In the genomic region with DNA sequence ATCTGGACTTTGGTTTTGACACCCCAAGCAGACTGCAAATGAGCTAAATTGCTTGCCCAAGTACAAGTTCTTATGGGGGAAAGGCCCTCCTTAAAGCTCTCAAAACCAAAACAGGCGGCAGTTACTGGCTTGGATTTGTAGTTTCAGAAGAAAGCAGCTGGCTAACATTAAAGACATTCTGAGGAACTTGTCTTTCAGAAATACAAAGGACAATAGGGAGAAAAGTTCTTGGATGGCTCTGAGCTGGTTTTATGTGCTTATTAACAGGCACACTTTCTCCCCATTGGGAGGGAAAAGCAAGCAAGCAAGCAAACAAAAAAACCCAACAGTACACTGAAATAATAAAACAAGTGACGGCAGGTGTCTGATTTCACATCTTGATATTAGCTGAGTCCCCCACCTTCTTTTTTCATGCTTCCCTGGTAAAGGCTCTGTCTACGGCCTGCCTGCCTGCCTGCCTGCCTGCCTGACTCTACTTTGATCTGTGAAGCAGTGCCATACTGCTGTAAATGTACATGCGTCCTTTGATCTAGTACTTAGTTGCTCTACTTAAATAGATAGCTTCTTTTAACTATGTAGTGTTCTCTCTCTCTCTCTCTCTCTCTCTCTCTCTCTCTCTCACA, we compare ENCODE assay signal across 13 mouse cellular contexts. TPM values are rescaled to one million over a fixed set of nuclear protein-coding genes. Genes with fewer than 3 reads are reported as not detected.
DNase-seq lines count a peak whose midpoint lies in the region; ATAC-seq lines count a peak whose summit lies in the region.
"Had no signal": no experiment of that assay in that cellular context is flagged by ENCODE, and none has a peak within 500 bp of the region (broad histone marks: within the 10 kb centered on the region; RNA-seq: fewer than 3 reads in every experiment).

No protein-coding gene starts in this region.

- no peak overlapping the region for H3K9ac ChIP-seq in forebrain, embryonic 16.5 days (replicated peaks; ENCODE audit: low read depth, low read length)
- no peak overlapping the region for H3K9ac ChIP-seq in midbrain, embryonic 14.5 days (replicated peaks; ENCODE audit: low read length)
- H3K9ac ChIP-seq in intestine, embryonic 15.5 days: no peak overlapping the region
- H3K9ac ChIP-seq in liver, embryonic 12.5 days: no peak overlapping the region
- H3K9ac ChIP-seq: hindbrain, embryonic 15.5 days had no signal

- intact Hi-C loops in left cerebral cortex, postnatal 14 days (cut with DNase I): no loop called here

- H3K4me3 ChIP-seq in forebrain, embryonic 16.5 days (replicated peaks; ENCODE audit: low read length): no peak overlapping the region
- no peak overlapping the region for H3K4me3 ChIP-seq in midbrain, embryonic 14.5 days (replicated peaks; ENCODE audit: low read depth, low read length)
- no peak overlapping the region for H3K4me3 ChIP-seq in intestine, embryonic 15.5 days (replicated peaks)
- H3K4me3 ChIP-seq in liver, embryonic 12.5 days: no peak overlapping the region
- H3K4me3 ChIP-seq: hindbrain, embryonic 15.5 days had no signal

- H3K27ac ChIP-seq in forebrain, embryonic 16.5 days (ENCODE audit: low read length): peak overlapping the region; percentile 37; the same call in 1 of the 2 replicates
- no peak overlapping the region for H3K27ac ChIP-seq in midbrain, embryonic 14.5 days (replicated peaks; ENCODE audit: low read depth, low read length)
- no peak overlapping the region for H3K27ac ChIP-seq in intestine, embryonic 15.5 days
- no peak overlapping the region for H3K27ac ChIP-seq in liver, embryonic 12.5 days
- H3K27ac ChIP-seq: hindbrain, embryonic 15.5 days; stomach, postnatal 0 days had no signal

- H3K4me1 ChIP-seq in forebrain, embryonic 16.5 days (replicated peaks; ENCODE audit: control insufficient read depth, insufficient read depth, low read length): peaks cover 10% of the 10 kb centered on the region
- no peaks in the 10 kb centered on the region for H3K4me1 ChIP-seq in midbrain, embryonic 14.5 days (ENCODE audit: control insufficient read depth, insufficient read depth, low read length)
- H3K4me1 ChIP-seq in intestine, embryonic 15.5 days (replicated peaks): no peaks in the 10 kb centered on the region
- H3K4me1 ChIP-seq in liver, embryonic 12.5 days: no peaks in the 10 kb centered on the region
- H3K4me1 ChIP-seq: hindbrain, embryonic 15.5 days had no signal

- WGBS in forebrain, embryonic 16.5 days: 16% methylated on average over 4 of the region's 4 CpGs
- 16% methylated on average over 4 of the region's 4 CpGs for WGBS in midbrain, embryonic 14.5 days
- 53% methylated on average over 4 of the region's 4 CpGs for WGBS in intestine, embryonic 15.5 days
- WGBS in liver, embryonic 12.5 days (ENCODE audit: insufficient replicate concordance): 56% methylated on average over 4 of the region's 4 CpGs

- no peaks in the 10 kb centered on the region for H3K9me3 ChIP-seq in forebrain, embryonic 16.5 days (ENCODE audit: control insufficient read depth, low read length)
- no peaks in the 10 kb centered on the region for H3K9me3 ChIP-seq in midbrain, embryonic 14.5 days (ENCODE audit: control insufficient read depth, low read length)
- no peaks in the 10 kb centered on the region for H3K9me3 ChIP-seq in intestine, embryonic 15.5 days
- no peaks in the 10 kb centered on the region for H3K9me3 ChIP-seq in liver, embryonic 12.5 days (replicated peaks)
- H3K9me3 ChIP-seq: hindbrain, embryonic 15.5 days had no signal

- peak; percentile 22 for DNase-seq in T-cell, adult 2 months (ENCODE audit: low spot score)
- DNase-seq in embryo, embryonic 9.5 days (ENCODE audit: extremely low spot score): peak; percentile 20
- peak; percentile 19 for DNase-seq in midbrain, embryonic 14.5 days
- no peak for DNase-seq in layer of hippocampus, adult 9-11 months
- no peak for DNase-seq in left cerebral cortex, postnatal 14 days (ENCODE audit: low spot score in 2 of 2)
- DNase-seq: cerebellum, adult 18-20 months; lung, postnatal 10 days had no signal

- ATAC-seq in forebrain, embryonic 16.5 days: peak; percentile 73
- no peak for ATAC-seq in midbrain, embryonic 14.5 days (ENCODE audit: low FRiP score, low TSS enrichment)
- ATAC-seq in intestine, embryonic 15.5 days: no peak
- ATAC-seq in liver, embryonic 12.5 days: no peak

- no peaks in the 10 kb centered on the region for H3K27me3 ChIP-seq in forebrain, embryonic 16.5 days (replicated peaks; ENCODE audit: control insufficient read depth, insufficient read depth, low read length)
- no peaks in the 10 kb centered on the region for H3K27me3 ChIP-seq in midbrain, embryonic 14.5 days (ENCODE audit: control insufficient read depth, insufficient read depth, low read length)
- no peaks in the 10 kb centered on the region for H3K27me3 ChIP-seq in intestine, embryonic 15.5 days (replicated peaks)
- H3K27me3 ChIP-seq in liver, embryonic 12.5 days (replicated peaks): no peaks in the 10 kb centered on the region
- H3K27me3 ChIP-seq: hindbrain, embryonic 15.5 days had no signal

- H3K36me3 ChIP-seq in forebrain, embryonic 16.5 days (ENCODE audit: control insufficient read depth, insufficient read depth): no peaks in the 10 kb centered on the region
- H3K36me3 ChIP-seq in midbrain, embryonic 14.5 days (ENCODE audit: control insufficient read depth, insufficient read depth, low read length): no peaks in the 10 kb centered on the region
- no peaks in the 10 kb centered on the region for H3K36me3 ChIP-seq in intestine, embryonic 15.5 days
- H3K36me3 ChIP-seq in liver, embryonic 12.5 days: no peaks in the 10 kb centered on the region
- H3K36me3 ChIP-seq: hindbrain, embryonic 15.5 days had no signal

- H3K4me2 ChIP-seq in forebrain, embryonic 16.5 days (ENCODE audit: low read length): no peak overlapping the region
- H3K4me2 ChIP-seq in midbrain, embryonic 14.5 days (ENCODE audit: low read length): no peak overlapping the region
- no peak overlapping the region for H3K4me2 ChIP-seq in intestine, embryonic 15.5 days (replicated peaks)
- no peak overlapping the region for H3K4me2 ChIP-seq in liver, embryonic 12.5 days
- H3K4me2 ChIP-seq: hindbrain, embryonic 15.5 days had no signal

RNA-seq across cellular contexts. Expression of a gene that starts 39.5 kb away (rescaled TPM):
- 30.5 and 33.3 TPM in 2 replicates for polyA plus RNA-seq in forebrain, embryonic 16.5 days (2015; fragmentation: Nextera tagmentation; extraction: Ambion mirVana)
- 8.1 and 9.2 TPM in 2 replicates for polyA plus RNA-seq in midbrain, embryonic 14.5 days (2014; fragmentation: Nextera tagmentation; extraction: Ambion mirVana)
- polyA plus RNA-seq in intestine, embryonic 15.5 days (2015; fragmentation: Nextera tagmentation; extraction: Ambion mirVana): 4.2 and 4.7 TPM in 2 replicates
- 10 to 100 TPM; 73.1 to 73.6 TPM for total RNA-seq in left cerebral cortex, postnatal 14 days (2021)
- polyA plus RNA-seq in liver, embryonic 12.5 days (2016; fragmentation: Nextera tagmentation; extraction: Ambion mirVana): 0.49 and 0.60 TPM in 2 replicates
- polyA plus RNA-seq: small intestine, adult 2 months had no signal

Comparison
In these comparisons a context has a peak if more than half of its experiments do, and no peak if none do; other contexts are left out.
1. DNase-seq: peak in T-cell, adult 2 months (single experiment), embryo, embryonic 9.5 days (single experiment) and midbrain, embryonic 14.5 days (single experiment); none in layer of hippocampus, adult 9-11 months (single experiment) and left cerebral cortex, postnatal 14 days (0 of 2).